Mouse (Mus musculus) liver, embryonic 14.5 days (tissue): ENCODE results near the gene Galnt2. TPM values are rescaled to one million over a fixed set of nuclear protein-coding genes. Genes with fewer than 3 reads are reported as not detected.

Experiments
- ATAC-seq: fragments of 200-750 bp; cut with Nextera tagmentation; 2 replicates; pipeline ENCODE4 v1.8.0; 2017; ENCODE audit warnings: moderate number of reproducible peaks, mild to moderate bottlenecking, moderate library complexity; ENCODE audit not compliant: insufficient read depth
- DNase-seq, 3 experiments: peaks; one replicate each; pipeline ENCODE4 v3.0.0-alpha.2; 2012 to 2013; ENCODE audit warnings: low read depth in 3 of 3, low spot score in 3 of 3
- H3K27ac ChIP-seq: fragments of 300-500 bp; sonication (generic); 2 replicates; pipeline ENCODE4 v1.5.1; 2014; ENCODE audit warnings: moderate library complexity, mild to moderate bottlenecking, control low read depth, inconsistent platforms
- H3K27me3 ChIP-seq: fragments of 300-500 bp; sonication (generic); 2 replicates; pipeline ENCODE4 v1.6.1; 2014; ENCODE audit warnings: mild to moderate bottlenecking, low read length, moderate library complexity; ENCODE audit not compliant: control insufficient read depth, insufficient read depth
- H3K36me3 ChIP-seq: fragments of 300-500 bp; sonication (generic); replicated peaks from 2 replicates; pipeline ENCODE4 v1.6.1; 2014; ENCODE audit warnings: low read depth; ENCODE audit not compliant: control insufficient read depth, insufficient read depth
- H3K4me1 ChIP-seq, 2 experiments: fragments of 200-500 bp in 1 of 2; fragments of 300-500 bp in 1 of 2; sonication (generic) in 1 of 2; replicated peaks; 2 replicates each; pipeline ENCODE4 v1.6.1; 2012 to 2014; ENCODE audit warnings: antibody characterized with exemption in 1 of 2, inconsistent platforms in 1 of 2, low read length in 1 of 2; ENCODE audit not compliant: control insufficient read depth in 2 of 2, insufficient read depth in 2 of 2
- H3K4me2 ChIP-seq: fragments of 300-500 bp; sonication (generic); 2 replicates; pipeline ENCODE4 v1.6.1; 2014; ENCODE audit warnings: low read depth, mild to moderate bottlenecking, control low read depth, moderate library complexity
- H3K4me3 ChIP-seq, 2 experiments: fragments of 200-500 bp in 1 of 2; fragments of 300-500 bp in 1 of 2; sonication (generic) in 1 of 2; 2 replicates each; pipeline ENCODE4 v1.5.1; 2012 to 2014; ENCODE audit warnings: low read depth in 2 of 2, low read length in 2 of 2, mild to moderate bottlenecking in 2 of 2, control low read depth in 1 of 2, inconsistent platforms in 1 of 2, moderate library complexity in 1 of 2; ENCODE audit not compliant: insufficient read depth in 1 of 2
- H3K9ac ChIP-seq: fragments of 300-500 bp; sonication (generic); replicated peaks from 2 replicates; pipeline ENCODE4 v1.6.1; 2014; ENCODE audit warnings: mild to moderate bottlenecking, control low read depth, moderate library complexity
- H3K9me3 ChIP-seq: fragments of 300-500 bp; sonication (generic); 2 replicates; pipeline ENCODE4 v1.6.1; 2016; ENCODE audit warnings: low read length, mixed read lengths; ENCODE audit not compliant: control insufficient read depth
- CTCF ChIP-seq: IDR thresholded peaks from 2 replicates; pipeline ENCODE4 v1.5.1; 2016; ENCODE audit warnings: antibody characterized with exemption, low read depth, control low read depth
- EP300 ChIP-seq: IDR thresholded peaks from 2 replicates; pipeline ENCODE4 v1.6.1; 2016; ENCODE audit warnings: antibody characterized with exemption, low read depth
- WGBS: fragments of 180-500 bp; shearing (Covaris S2); extraction: QIAGEN DNeasy Blood & Tissue Kit; methylation state at CpG from one replicate; pipeline ENCODE4 v1.1.7; 2014; ENCODE audit not compliant: insufficient replicate concordance; 5-methylcytosine and 5-hydroxymethylcytosine counted together
- polyA plus RNA-seq, 2 experiments: library from polyadenylated mRNA; depleted of rRNA in 1 of 2; stranded (reverse) in 1 of 2; unstranded in 1 of 2; fragments of >200 nt; fragmentation: Nextera tagmentation in 1 of 2; extraction: Ambion mirVana in 1 of 2; gene quantifications; 2 replicates each; pipeline versions ENCODE4 v1.2.1 to v1.2.3; 2012 to 2014

Gene Galnt2
- polyA plus RNA-seq, 2 experiments, result 6.6 to 19.2 TPM

DNA sequence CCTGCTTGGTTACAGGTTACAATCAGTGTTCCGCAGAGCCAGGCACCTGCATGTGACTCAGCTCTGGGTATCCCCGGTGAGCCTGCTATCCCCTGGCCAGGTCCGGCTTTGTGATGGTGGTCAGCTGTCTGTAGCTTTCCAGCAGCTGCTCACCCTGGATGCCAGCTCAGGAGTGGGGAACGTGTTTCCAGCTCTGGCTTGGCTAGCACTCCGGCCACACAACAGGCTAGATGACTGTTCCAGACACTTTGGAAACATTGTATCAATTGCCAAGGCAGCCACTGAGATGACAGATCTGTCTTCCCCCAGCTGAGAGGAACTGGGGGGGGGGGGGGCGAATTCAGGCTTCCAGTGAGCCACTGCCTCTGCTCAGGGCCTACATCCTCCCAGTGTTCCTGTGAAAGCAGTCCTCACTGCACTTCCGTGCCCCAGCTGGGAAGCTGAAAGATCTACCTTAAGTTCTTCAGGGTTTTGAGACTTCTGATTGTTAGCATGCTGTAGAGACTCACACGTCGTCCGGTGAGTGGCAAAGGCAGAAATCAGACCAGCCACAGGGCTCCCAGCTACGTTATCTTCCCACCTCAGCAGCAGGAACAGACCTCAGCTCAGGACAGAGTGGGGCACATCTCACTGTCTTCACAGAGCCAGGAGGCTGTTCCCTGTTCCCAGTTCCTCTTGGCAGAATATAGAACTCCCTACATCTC is 87.6 kb downstream of the Galnt2 start:
- Histone ChIP-seq H3K27me3 (no peaks in the 10 kb centered on the region), H3K27ac (no peak overlapping the region), H3K4me2 (no peak overlapping the region), H3K36me3 (no peaks in the 10 kb centered on the region), H3K9me3 (no peaks in the 10 kb centered on the region), H3K4me3 (no peak overlapping the region), H3K9ac (no peak overlapping the region), H3K4me1 (peaks cover 8 to 37% of the 10 kb centered on the region in 2 experiments)
- ATAC-seq (peak; percentile 74), DNase-seq (peak in 1 of 3 experiments; percentile 12)
- WGBS, result 23% methylated on average over 11 of the region's 11 CpGs
- TF ChIP-seq EP300 (no peak), CTCF (no peak)

DNA sequence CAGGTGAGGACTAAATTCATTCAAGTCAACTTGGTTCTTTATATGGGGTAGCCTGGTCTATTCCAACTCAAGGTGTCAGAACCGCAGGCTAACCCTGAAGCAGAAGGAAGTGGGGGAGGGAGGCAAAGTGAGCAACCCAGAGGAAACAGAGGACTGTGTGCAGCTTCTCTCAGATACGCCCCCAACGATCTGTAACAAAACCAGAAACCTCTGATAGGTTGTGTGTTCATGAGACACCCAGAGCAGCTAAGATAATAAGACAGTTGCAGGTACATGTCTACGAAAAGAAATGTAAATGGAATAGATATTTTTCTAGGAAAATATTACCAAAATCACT is 88.1 kb downstream of the Galnt2 start:
- no peaks in the 10 kb centered on the region for H3K9me3 ChIP-seq
- no peaks in the 10 kb centered on the region for H3K27me3 ChIP-seq
- H3K27ac ChIP-seq, result no peak overlapping the region
- H3K4me3 ChIP-seq, result no peak overlapping the region
- WGBS, result 6% methylated on average over 4 of the region's 4 CpGs
- TF ChIP-seq CTCF (no peak), EP300 (no peak)
- no peak overlapping the region for H3K9ac ChIP-seq
- peaks cover 8 to 37% of the 10 kb centered on the region in 2 experiments for H3K4me1 ChIP-seq
- ATAC-seq (peak; percentile 53; the same call in 1 of the 2 replicates), DNase-seq (no peak)
- no peak overlapping the region for H3K4me2 ChIP-seq
- H3K36me3 ChIP-seq, result no peaks in the 10 kb centered on the region

DNA sequence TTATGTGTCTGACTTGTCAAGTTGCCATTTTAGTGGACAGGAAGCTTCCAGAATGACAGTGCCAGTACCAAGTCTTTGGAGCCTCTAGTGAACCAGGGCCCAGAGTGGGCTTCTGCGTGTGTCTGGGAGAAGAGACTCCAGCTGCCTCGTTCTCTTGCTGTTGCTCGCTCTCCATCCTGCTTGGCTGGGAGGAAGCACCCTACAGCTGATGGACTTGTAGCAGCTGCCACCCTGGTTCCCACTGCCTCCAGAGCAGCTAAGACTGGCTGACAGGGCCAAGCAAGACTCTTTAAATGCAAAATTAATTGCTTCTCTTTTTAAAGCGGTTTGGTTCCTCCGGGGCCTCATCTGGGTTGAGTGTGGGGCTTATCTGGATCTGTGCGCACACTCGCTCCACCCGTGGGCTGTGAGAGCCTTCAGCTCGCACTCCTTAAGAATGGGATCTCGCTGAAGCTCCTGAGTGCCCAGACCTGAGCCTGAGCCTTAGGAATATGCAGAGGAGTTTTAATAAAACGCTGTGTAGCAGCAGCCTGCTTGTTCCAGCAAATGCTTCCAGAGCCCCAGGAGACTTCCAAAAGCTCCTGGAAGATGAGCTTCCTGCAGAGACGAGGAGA is 90.1 kb downstream of the Galnt2 start:
- WGBS, result 30% methylated on average over 12 of the region's 12 CpGs
- H3K36me3 ChIP-seq, result no peaks in the 10 kb centered on the region; the same call in 1 of the 2 replicates

DNA sequence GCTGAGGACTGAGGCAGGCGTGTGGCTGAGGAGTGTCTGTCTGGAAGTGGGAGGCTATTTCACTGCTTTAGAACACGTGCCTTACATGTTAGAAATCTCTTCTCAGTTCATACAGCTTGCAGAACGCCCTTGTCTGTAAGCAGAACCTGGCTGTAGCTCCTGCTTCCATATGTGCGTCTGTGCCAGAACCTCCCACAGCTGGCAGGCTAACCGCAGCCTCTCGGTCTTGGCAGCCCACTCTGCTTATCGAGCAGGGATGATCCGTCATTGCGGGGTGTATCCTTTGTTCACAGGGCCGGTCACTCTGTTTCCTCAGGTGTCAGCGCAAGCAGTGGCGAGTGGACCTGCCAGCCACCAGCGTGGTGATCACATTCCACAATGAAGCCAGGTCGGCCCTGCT is 92.2 kb downstream of the Galnt2 start:
- ATAC-seq, result no peak
- Histone ChIP-seq H3K4me3 (no peak overlapping the region), H3K27me3 (no peaks in the 10 kb centered on the region), H3K27ac (no peak overlapping the region), H3K9me3 (no peaks in the 10 kb centered on the region), H3K4me2 (no peak overlapping the region), H3K9ac (no peak overlapping the region), H3K36me3 (no peaks in the 10 kb centered on the region; the same call in 1 of the 2 replicates), H3K4me1 (peaks cover 0 to 16% of the 10 kb centered on the region in 2 experiments; a peak in 3 of 4 replicates)
- WGBS, result 87% methylated on average over 14 of the region's 14 CpGs
- no peak for DNase-seq
- TF ChIP-seq EP300 (no peak), CTCF (no peak)

More for the DNA sequence above, 90.1 kb downstream of the Galnt2 start:
- Histone ChIP-seq H3K9ac (no peak overlapping the region), H3K27me3 (no peaks in the 10 kb centered on the region), H3K4me2 (no peak overlapping the region), H3K9me3 (no peaks in the 10 kb centered on the region), H3K27ac (no peak overlapping the region), H3K4me1 (peaks cover 8 to 34% of the 10 kb centered on the region in 2 experiments), H3K4me3 (no peak overlapping the region)
- no peak for TF ChIP-seq EP300
- TF ChIP-seq CTCF, result no peak
- no peak for DNase-seq
- ATAC-seq, result no peak

DNA sequence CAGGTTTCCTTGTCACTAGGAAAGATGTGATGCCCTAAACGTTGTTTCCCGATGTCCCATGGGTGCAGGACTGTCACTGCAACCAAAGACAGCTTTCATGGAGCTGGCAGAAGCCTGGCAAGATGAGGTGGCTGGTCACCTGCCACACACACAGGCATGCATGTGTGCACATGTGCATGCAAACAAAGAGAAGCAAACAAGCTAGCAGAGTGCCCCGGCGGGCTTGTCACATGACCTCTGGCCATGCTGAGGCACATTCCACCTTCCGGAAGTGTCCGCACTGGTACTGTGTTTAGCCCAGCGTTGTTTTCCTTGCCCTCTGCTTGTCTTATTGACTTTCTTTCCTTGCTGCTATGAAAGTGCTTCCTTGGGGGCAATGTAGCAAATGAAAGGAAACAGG is 97.1 kb downstream of the Galnt2 start:
- Histone ChIP-seq H3K9me3 (no peaks in the 10 kb centered on the region), H3K36me3 (no peaks in the 10 kb centered on the region; the same call in 1 of the 2 replicates), H3K9ac (no peak overlapping the region), H3K4me2 (no peak overlapping the region), H3K4me1 (no peaks in the 10 kb centered on the region), H3K27me3 (no peaks in the 10 kb centered on the region), H3K4me3 (no peak overlapping the region), H3K27ac (no peak overlapping the region)
- WGBS, result 83% methylated on average over 7 of the region's 7 CpGs
- TF ChIP-seq CTCF (no peak), EP300 (no peak)
- DNase-seq (no peak), ATAC-seq (no peak)
